Mouse (Mus musculus) CH12.LX (cell line): ENCODE measurements around the gene Smarca1.

Experiments used
- EP300 ChIP-seq: IDR thresholded peaks from 2 replicates; pipeline ENCODE4 v1.6.1; 2011; ENCODE audit warnings: low read length, improper control_type of control experiment
- GABPA ChIP-seq: IDR thresholded peaks from 2 replicates; pipeline ENCODE4 v1.6.1; 2012; ENCODE audit warnings: low read depth, low read length, improper control_type of control experiment, inconsistent platforms; ENCODE audit not compliant: insufficient replicate concordance

DNA sequence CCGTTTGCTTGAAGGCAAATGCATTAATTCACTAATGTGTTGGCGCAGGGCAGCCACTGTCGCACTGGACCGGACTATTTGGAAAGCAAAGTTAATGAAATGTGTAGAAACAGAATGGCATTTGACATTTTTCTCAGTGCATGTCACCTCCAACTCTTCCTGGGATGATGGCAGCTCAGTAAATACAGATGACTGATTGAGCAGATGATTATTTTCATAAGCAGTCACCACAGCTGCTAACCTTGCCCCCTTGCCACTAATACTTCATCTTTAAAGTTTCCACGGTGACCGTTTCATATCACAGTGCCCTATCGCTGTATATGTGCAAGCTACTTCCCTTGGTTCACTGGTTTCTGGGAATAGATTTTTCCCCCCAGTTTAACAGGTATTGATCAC lies 20.8 kb upstream of the Smarca1 start:
- TF ChIP-seq GABPA (no peak), EP300 (no peak)
